Comparison of ENCODE assay signal across 8 mouse cellular contexts in the genomic region with DNA sequence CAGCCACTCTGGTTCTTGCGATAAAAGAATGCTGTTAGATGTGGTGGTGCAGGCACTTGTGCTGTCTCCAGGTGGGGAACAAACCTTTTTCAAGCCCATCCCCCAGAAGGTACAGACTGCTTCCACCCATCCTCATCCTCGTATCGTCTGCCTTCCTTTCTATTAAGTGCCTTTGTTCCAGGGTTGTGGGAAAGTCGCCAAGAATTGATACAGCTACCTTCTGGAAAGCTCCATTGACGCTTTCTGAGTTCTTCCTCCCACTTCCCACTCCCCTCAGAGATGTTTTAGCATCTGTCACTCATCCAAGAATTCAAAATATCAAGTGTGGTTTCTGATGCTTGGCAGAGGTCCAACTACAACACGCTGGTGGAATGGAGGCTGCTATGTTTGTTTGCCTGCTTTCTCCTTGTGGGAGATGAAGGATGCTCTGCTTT. TPM values are rescaled to one million over a fixed set of nuclear protein-coding genes. Genes with fewer than 3 reads are reported as not detected.
A peak's percentile ranks its signal among the peaks of the same experiment; 100 is the strongest.
DNase-seq lines count a peak whose midpoint lies in the region; ATAC-seq lines count a peak whose summit lies in the region.

No protein-coding gene starts in this region.

- DNase-seq in left cerebral cortex, postnatal 10 days (ENCODE audit: extremely low spot score in 1 of 2, low spot score in 2 of 2): peak; percentile 34 to 46
- DNase-seq in left cerebral cortex, adult 11 months (ENCODE audit: low spot score): no peak
- no peak for DNase-seq in forebrain, embryonic 10.5 days (ENCODE audit: extremely low spot score, low spot score)
- no peak for DNase-seq in neural tube, embryonic 11.5 days (ENCODE audit: low spot score)
- DNase-seq in right cerebral cortex, postnatal 14 days: no peak
- no peak for DNase-seq in gastrocnemius, postnatal 14 days
- no peak for DNase-seq in cerebellum, adult 8-10 months

- peaks cover 55% of the 10 kb centered on the region for H3K4me1 ChIP-seq in forebrain, embryonic 10.5 days
- H3K4me1 ChIP-seq in hindbrain, embryonic 16.5 days (ENCODE audit: control insufficient read depth, insufficient read depth, low read depth, low read length): peaks cover 18% of the 10 kb centered on the region
- peaks cover 17% of the 10 kb centered on the region; the same call in 1 of the 2 replicates for H3K4me1 ChIP-seq in neural tube, embryonic 11.5 days (ENCODE audit: control insufficient read depth, insufficient read depth, low read length)

- ATAC-seq in hindbrain, embryonic 16.5 days: peak; percentile 28
- ATAC-seq in neural tube, embryonic 11.5 days (ENCODE audit: insufficient read depth, low FRiP score, low TSS enrichment): no peak

- H3K9ac ChIP-seq in hindbrain, embryonic 16.5 days (ENCODE audit: low read depth, low read length): peak overlapping the region; percentile 65
- H3K9ac ChIP-seq in neural tube, embryonic 11.5 days (ENCODE audit: low read length): no peak overlapping the region

- peaks cover 43% of the 10 kb centered on the region for H3K9me3 ChIP-seq in forebrain, embryonic 10.5 days
- no peaks in the 10 kb centered on the region for H3K9me3 ChIP-seq in hindbrain, embryonic 16.5 days (ENCODE audit: control insufficient read depth, low read length)
- H3K9me3 ChIP-seq in neural tube, embryonic 11.5 days (ENCODE audit: control insufficient read depth, low read length): no peaks in the 10 kb centered on the region

- WGBS in forebrain, embryonic 10.5 days: 77% methylated on average over 6 of the region's 6 CpGs
- WGBS in hindbrain, embryonic 16.5 days: 4% methylated on average over 6 of the region's 6 CpGs
- WGBS in neural tube, embryonic 11.5 days: 59% methylated on average over 6 of the region's 6 CpGs

- intact Hi-C loops in left cerebral cortex, postnatal 10 days (cut with DNase I): no loop called here
- intact Hi-C loops in gastrocnemius, postnatal 14 days (cut with DNase I; ENCODE audit: low total_unique reads): no loop called here

- no peak overlapping the region for H3K27ac ChIP-seq in forebrain, embryonic 10.5 days
- peak overlapping the region; percentile 73 for H3K27ac ChIP-seq in hindbrain, embryonic 16.5 days (ENCODE audit: low read depth, low read length)
- H3K27ac ChIP-seq in neural tube, embryonic 11.5 days (ENCODE audit: low read depth, low read length): no peak overlapping the region

- peaks cover 94% of the 10 kb centered on the region for H3K36me3 ChIP-seq in forebrain, embryonic 10.5 days (replicated peaks)
- H3K36me3 ChIP-seq in hindbrain, embryonic 16.5 days (ENCODE audit: control insufficient read depth, insufficient read depth, low read length): peaks cover 7% of the 10 kb centered on the region; the same call in 1 of the 2 replicates
- H3K36me3 ChIP-seq in neural tube, embryonic 11.5 days (ENCODE audit: control insufficient read depth, insufficient read depth, low read length): peaks cover 18% of the 10 kb centered on the region

- H3K27me3 ChIP-seq in forebrain, embryonic 10.5 days (ENCODE audit: poor library complexity, severe bottlenecking): 0 out of 2 replicates have a peak, but pooled peaks cover 12% of the 10 kb centered on the region
- no peaks in the 10 kb centered on the region for H3K27me3 ChIP-seq in hindbrain, embryonic 16.5 days (replicated peaks; ENCODE audit: control insufficient read depth, insufficient read depth, low read length)
- no peaks in the 10 kb centered on the region for H3K27me3 ChIP-seq in neural tube, embryonic 11.5 days (ENCODE audit: control insufficient read depth, insufficient read depth, low read length)

- peak overlapping the region; percentile 46 for H3K4me3 ChIP-seq in forebrain, embryonic 10.5 days
- H3K4me3 ChIP-seq in hindbrain, embryonic 16.5 days (ENCODE audit: low read length): peak overlapping the region; percentile 50
- peak overlapping the region; percentile 29 for H3K4me3 ChIP-seq in neural tube, embryonic 11.5 days (ENCODE audit: low read depth, low read length)

- H3K4me2 ChIP-seq in hindbrain, embryonic 16.5 days (ENCODE audit: low read length): peak overlapping the region; percentile 93
- peak overlapping the region; percentile 50 for H3K4me2 ChIP-seq in neural tube, embryonic 11.5 days (ENCODE audit: low read depth)

RNA-seq across cellular contexts. Expression of gene Fat4, which starts 6.1 kb away (rescaled TPM):
- total RNA-seq in left cerebral cortex, postnatal 10 days (2021): 10 to 100 TPM; 32.1 to 40.8 TPM
- 6.0 and 7.6 TPM in 2 replicates for polyA plus RNA-seq in forebrain, embryonic 10.5 days (2016; fragmentation: Nextera tagmentation; extraction: Ambion mirVana)
- polyA plus RNA-seq in hindbrain, embryonic 16.5 days (2015; fragmentation: Nextera tagmentation; extraction: Ambion mirVana): 6.8 and 7.2 TPM in 2 replicates
- 12.4 and 14.5 TPM in 2 replicates for polyA plus RNA-seq in neural tube, embryonic 11.5 days (2014; fragmentation: Nextera tagmentation; extraction: Ambion mirVana)
- total RNA-seq in gastrocnemius, postnatal 14 days (2021): 10 to 100 TPM; 10.4 to 11.0 TPM

Comparison
In these comparisons a context has a peak if more than half of its experiments do, and no peak if none do; other contexts are left out.
1. DNase-seq: peak in left cerebral cortex, postnatal 10 days (2 of 2); none in left cerebral cortex, adult 11 months (single experiment), forebrain, embryonic 10.5 days (single experiment), neural tube, embryonic 11.5 days (single experiment), right cerebral cortex, postnatal 14 days (single experiment), gastrocnemius, postnatal 14 days (single experiment) and cerebellum, adult 8-10 months (single experiment).
2. Peak in every context shown above with its lines, with median percentiles within 50 percentile points of each other: H3K4me3 ChIP-seq.